Mouse (Mus musculus) v-Abl transformed pro-B cells (cell line): ENCODE data around the gene Spef2.
"Not testable (repeated sequence)": the region's sequence is repeated elsewhere in the genome, so short reads cannot be mapped to it uniquely, and the experiment has no call there.

Source experiments
- in situ Hi-C, 2 experiments: fragments of 400-800 bp; cut with MboI; formaldehyde crosslinking; loops; one replicate each; pipeline ENCODE4 v1.15.1; 2025; ENCODE audit not compliant: unreplicated experiment in 2 of 2

Spef2 gene

DNA sequence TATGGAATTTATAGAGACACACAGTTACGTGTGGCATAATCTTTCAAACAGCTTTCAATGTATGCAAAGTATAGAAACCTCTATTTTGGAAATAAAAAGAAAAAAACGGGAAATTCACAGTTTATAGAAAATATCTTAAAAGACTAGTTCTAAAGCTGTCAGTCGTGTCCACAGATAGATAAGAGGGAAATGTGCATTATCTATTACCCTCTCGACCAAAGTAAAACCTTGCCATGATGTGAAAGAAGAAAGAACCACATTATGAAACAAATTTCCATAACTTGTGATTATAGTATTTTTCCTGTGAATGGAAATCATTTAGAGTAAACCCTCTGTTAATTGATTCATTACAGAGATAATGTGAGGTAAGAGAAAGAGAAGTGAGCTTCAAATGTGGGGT is 65.2 kb downstream of the Spef2 start:
- in situ Hi-C loops: no loop called here

- in situ Hi-C loops: no loop called here
Observed at GRCm38 (mm10) chr15:9677343-9678036, 71.2 kb downstream of the Spef2 start.

- in situ Hi-C loops: no loop called here
Observed at GRCm38 (mm10) chr15:9668575-9668974, 80.1 kb downstream of the Spef2 start.

GRCm38 (mm10) chr15:9664948-9665347 is 83.7 kb downstream of the Spef2 start:
- in situ Hi-C loops: not testable (repeated sequence)

DNA sequence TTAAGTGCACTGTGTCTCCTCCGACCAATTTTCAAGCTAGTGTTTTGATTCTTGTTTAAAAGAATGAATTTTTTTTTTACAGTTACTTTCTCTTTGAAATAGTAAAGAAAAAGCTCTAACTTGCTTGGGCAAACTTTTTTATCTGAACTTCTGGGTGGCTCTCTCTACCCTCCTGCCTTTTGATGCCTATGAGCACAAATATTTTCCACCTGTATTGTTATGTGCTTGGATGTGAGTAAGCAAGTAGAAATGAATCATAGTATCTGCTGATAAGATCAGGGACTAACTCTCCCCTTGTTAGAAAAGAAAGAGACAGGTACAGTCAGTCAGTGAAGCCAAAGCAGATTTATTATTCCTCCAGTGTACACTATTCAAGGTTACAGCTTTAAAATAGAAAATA is 87.5 kb downstream of the Spef2 start:
- in situ Hi-C loops: no loop called here

GRCm38 (mm10) chr15:9634471-9634870 is 114.2 kb downstream of the Spef2 start:
- in situ Hi-C loops: loop anchor here in 1 of 2 experiments (25.0 kb wide), 1 partner anchor 1078 kb away; the partner anchor contains the start of gene Rai14

GRCm38 (mm10) chr15:9631657-9632056 is 117.0 kb downstream of the Spef2 start:
- in situ Hi-C loops: loop anchor here in 1 of 2 experiments (25.0 kb wide), 1 partner anchor 1081 kb away; the partner anchor contains the start of gene Rai14

DNA sequence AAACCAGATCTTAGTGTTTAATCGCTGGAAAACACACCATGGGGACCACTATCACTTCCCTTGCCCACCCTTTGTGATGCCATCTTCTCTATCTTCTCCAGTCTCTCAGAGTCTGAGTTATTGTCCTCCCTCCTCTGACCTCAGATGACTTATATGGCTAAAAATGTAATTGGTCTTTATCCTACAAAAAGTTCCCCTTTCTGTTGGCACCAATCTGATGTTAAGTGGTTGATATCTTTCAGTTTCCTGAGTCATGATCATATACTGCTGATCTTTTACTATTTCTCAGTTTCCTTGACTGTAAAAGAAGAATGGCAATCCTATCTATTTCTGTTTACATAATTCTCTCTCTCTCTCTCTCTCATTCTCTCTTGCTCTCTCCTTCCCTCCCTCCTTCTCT is 119.0 kb downstream of the Spef2 start:
- in situ Hi-C loops: loop anchor here in 1 of 2 experiments (25.0 kb wide), 1 partner anchor 1083 kb away; the partner anchor contains the start of gene Rai14

DNA sequence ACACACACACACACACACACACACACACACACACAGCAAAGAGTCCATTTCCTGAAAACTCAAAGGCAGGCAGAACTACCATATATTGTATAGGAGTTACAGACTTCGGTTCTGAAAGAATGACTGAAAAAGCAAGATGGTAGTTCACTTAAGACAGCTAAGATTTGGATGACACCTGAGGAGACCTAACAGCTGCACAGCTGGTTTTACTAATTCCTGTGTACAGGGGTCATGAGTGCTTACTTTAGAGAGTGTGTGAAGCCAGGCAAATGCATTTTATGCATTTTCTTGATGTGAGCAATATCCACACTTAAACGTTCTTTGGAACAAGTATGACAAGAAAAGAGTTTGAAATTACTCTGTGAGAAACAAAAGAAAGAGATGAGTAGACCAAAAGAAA is 124.0 kb downstream of the Spef2 start:
- in situ Hi-C loops: loop anchor here in 1 of 2 experiments (25.0 kb wide), 3 partner anchors 437 to 1263 kb away; partner anchors contain the start of gene Rai14

DNA sequence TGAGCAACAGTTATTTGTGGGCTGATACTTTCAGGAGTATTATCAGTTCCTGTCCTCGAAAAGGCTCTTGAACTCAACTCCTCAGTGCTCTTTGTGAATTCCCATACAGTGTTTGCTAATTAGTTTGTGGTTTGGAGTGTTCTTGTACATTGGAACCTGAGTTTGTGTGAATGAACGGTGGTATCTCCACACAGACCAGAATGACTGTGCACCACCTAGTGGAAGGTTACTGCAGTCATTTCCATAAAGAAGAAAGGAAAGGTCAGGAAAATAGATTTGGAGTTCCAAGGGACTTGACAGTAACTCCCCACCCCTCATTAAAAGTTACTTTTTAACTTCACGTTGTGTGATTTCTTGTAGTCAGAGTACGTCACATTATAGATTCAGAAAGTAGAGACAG is 140.5 kb downstream of the Spef2 start:
- in situ Hi-C loops: loop anchor here (5.0 to 25.0 kb wide), 7 partner anchors 76 to 1279 kb away; partner anchors contain the start of gene Il7r (in 1 of the 2)

GRCm38 (mm10) chr15:9600088-9600455 is 148.6 kb downstream of the Spef2 start:
- in situ Hi-C loops: loop anchor here (10.0 to 25.0 kb wide), 3 partner anchors 75 to 1287 kb away; no protein-coding TSS in a partner anchor

DNA sequence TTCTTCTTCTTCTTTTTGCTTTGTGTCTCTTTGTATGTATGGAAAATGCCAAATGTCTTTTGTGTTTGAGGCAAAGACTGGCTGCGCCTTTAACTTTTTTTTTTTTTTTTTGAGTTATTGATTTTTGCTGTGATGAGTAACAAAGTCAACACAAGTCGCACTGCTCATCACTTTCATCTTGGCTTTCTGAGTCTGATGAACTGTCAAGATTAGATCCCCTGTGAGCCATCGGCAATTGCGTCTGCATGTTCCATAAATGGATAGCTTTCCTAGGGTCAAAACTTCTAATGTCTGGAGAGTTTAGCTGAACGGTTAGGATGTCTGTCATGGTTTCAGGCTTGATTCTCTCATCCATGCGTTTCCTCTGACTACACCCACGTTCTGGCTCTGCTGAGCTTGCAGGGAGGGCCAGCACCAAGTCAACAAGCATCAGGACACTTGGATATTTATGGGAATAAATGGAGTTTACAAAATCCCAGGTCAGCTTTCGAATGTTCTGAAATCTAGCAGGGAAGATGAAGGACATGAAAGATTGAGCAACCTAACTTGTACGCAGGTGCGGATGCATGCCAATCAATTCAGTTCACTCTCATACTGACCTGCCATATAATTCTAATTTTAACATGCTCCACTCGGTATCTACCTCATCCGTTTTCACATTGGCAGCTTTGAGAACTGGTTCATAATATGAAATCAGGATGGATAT is 149.1 kb downstream of the Spef2 start:
- in situ Hi-C loops: loop anchor here (10.0 to 25.0 kb wide), 3 partner anchors 75 to 1288 kb away; no protein-coding TSS in a partner anchor

- in situ Hi-C loops: no loop called here
Observed at GRCm38 (mm10) chr15:9596298-9597060, 152.2 kb downstream of the Spef2 start.

DNA sequence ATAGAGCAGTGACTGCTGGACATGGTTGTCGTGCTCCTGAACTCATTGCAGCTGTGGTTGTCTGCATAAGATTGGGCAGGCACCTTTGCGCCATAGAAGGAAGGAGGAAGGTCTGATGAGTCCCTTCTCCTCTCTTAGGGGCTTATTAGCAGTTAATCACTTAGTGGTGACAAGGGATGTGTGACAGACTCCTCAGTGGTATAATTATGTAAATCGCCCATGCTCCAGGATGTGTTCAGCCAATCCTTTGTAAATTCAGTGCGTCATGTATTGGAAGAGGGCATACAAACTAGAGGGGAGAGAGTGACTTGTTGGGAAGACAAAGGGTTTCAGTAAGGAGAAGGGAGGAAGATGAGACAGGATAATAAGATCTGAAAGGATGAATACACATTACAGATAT is 158.7 kb downstream of the Spef2 start:
- in situ Hi-C loops: no loop called here

- in situ Hi-C loops: no loop called here
Observed at GRCm38 (mm10) chr15:9580470-9581280, 168.0 kb downstream of the Spef2 start.

DNA sequence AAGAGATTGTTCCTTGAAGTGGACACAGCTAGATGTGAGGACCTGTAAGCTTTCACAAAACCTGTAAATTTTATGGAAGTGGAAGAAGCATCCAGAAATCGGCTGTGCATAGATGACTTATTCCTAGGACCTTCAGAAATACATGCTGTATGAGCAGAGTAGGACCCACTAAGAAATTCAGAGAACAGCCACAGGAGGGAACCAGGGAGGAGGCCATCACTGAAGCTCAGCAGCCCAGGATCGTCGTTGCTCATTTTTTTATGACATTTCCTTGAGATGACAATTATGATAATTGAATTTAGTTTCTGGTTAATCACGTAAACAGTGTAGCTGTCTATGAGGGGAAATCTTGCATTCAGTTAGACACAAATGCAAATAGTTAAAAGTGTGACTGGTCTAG is 171.4 kb downstream of the Spef2 start:
- in situ Hi-C loops: no loop called here

- in situ Hi-C loops: loop anchor here in 1 of 2 experiments (5.0 kb wide), 1 partner anchor 42 kb away; the partner anchor contains the start of gene Il7r
Observed at GRCm38 (mm10) chr15:9574796-9575195, 173.9 kb downstream of the Spef2 start.

DNA sequence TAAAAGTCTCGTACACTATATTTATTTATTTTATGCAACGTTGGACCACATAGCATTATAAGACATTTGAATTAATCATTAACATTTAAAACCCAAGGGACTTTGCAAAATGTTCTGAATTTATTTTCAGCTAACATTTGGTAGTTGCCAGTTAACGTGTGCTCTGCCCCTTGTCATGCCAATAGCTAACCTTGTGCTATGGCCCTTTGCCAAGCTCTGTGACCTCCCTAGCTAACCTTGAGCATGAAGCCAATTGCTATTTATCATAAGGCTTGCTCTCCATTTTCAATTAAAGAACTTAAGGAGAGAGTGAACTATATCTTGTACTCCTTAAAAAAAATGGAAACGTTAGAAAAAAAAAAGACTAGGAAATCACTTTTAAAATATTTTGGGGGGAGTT is 175.3 kb downstream of the Spef2 start:
- in situ Hi-C loops: loop anchor here in 1 of 2 experiments (5.0 kb wide), 1 partner anchor 41 kb away; the partner anchor contains the start of gene Il7r

- in situ Hi-C loops: loop anchor here in 1 of 2 experiments (5.0 kb wide), 1 partner anchor 40 kb away; the partner anchor contains the start of gene Il7r
Observed at GRCm38 (mm10) chr15:9572664-9573063, 176.0 kb downstream of the Spef2 start.

DNA sequence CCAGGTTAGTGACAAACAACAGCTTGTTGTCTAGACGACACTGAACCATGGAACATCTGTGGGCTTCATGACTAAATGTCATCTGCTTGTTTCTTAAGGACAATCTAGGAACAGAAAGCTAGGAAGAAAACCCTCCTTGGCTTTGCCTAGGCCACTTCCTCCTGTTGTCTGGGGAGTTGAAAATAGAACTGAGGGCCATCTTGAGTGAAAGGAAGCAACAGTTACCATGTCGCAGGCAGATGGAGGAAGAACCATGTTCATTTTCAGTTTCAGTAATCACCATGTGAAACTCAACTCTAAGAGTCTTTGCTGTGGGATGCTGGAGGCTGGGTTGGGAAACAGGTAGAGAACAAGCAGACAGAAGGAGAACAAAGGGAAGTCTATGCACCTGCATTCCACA is 176.8 kb downstream of the Spef2 start:
- in situ Hi-C loops: loop anchor here in 1 of 2 experiments (5.0 kb wide), 1 partner anchor 40 kb away; the partner anchor contains the start of gene Il7r
